Comparison of ENCODE assay signal across 22 mouse cellular contexts in the genomic region with DNA sequence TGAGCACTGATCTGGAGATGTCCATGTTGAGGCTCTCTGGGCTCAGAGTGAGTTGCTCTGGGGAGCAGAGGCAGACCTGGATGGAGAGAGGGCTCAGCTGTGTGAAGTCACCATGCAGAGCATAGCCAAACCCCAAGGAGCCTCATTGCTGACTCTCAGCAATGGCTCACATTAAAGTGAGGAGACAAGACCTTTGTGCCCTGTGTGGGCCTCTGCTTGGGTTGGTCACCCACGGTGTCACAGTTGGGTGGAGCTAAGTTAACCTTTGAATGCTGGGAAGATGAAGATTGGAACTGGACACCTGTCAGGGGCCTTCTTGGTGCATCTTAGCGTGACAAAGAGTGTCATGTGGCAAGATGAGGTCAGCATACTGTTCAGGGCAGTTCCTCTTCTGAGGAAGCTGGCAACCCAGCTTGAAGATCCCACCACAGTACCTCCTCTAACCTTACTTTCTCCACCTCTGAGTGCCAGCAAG. TPM values are rescaled to one million over a fixed set of nuclear protein-coding genes. Genes with fewer than 3 reads are reported as not detected.
DNase-seq lines count a peak whose midpoint lies in the region; ATAC-seq lines count a peak whose summit lies in the region.
"Had no signal": no experiment of that assay in that cellular context is flagged by ENCODE, and none has a peak within 500 bp of the region (broad histone marks: within the 10 kb centered on the region; RNA-seq: fewer than 3 reads in every experiment).

No protein-coding gene starts in this region.

- DNase-seq in A20 (ENCODE audit: low read depth, low spot score): peak; percentile 85
- DNase-seq in neural tube, embryonic 10.5 days (ENCODE audit: extremely low spot score, low spot score): no peak
- no peak for DNase-seq in heart, adult 9 months (ENCODE audit: low spot score in 2 of 2)
- DNase-seq: adrenal gland, postnatal 14 days; cerebellum, adult 8-10 months; gastrocnemius, postnatal 14 days; heart, postnatal 14 days; liver; lung, adult 2 months; lung, postnatal 4 days; thymus, postnatal 4 days had no signal

- H3K27ac ChIP-seq in kidney, embryonic 15.5 days: peak overlapping the region; percentile 38; the same call in 1 of the 2 replicates
- peak overlapping the region; percentile 29 for H3K27ac ChIP-seq in macrophage
- H3K27ac ChIP-seq in heart, embryonic 11.5 days (ENCODE audit: low read depth, low read length): no peak overlapping the region
- H3K27ac ChIP-seq: heart, embryonic 10.5 days; hindbrain, embryonic 13.5 days; midbrain, embryonic 12.5 days had no signal

- H3K79me2 ChIP-seq in macrophage (ENCODE audit: inconsistent target): no peaks in the 10 kb centered on the region

- H3K27me3 ChIP-seq in kidney, embryonic 15.5 days: no peaks in the 10 kb centered on the region
- peaks cover under 1% of the 10 kb centered on the region; the same call in 1 of the 2 replicates for H3K27me3 ChIP-seq in heart, embryonic 11.5 days (ENCODE audit: control insufficient read depth, insufficient read depth, low read length)
- H3K27me3 ChIP-seq: midbrain, embryonic 12.5 days; Patski had no signal

- H3K4me3 ChIP-seq in kidney, embryonic 15.5 days (replicated peaks): no peak overlapping the region
- no peak overlapping the region for H3K4me3 ChIP-seq in macrophage (ENCODE audit: inconsistent target)
- no peak overlapping the region for H3K4me3 ChIP-seq in heart, embryonic 11.5 days (ENCODE audit: low read depth, low read length)
- H3K4me3 ChIP-seq: heart, embryonic 10.5 days; hindbrain, embryonic 13.5 days; midbrain, embryonic 12.5 days had no signal

- no peak overlapping the region for H3K9ac ChIP-seq in kidney, embryonic 15.5 days
- no peak overlapping the region for H3K9ac ChIP-seq in heart, embryonic 11.5 days (ENCODE audit: low read depth, low read length)
- H3K9ac ChIP-seq: hindbrain, embryonic 13.5 days; midbrain, embryonic 12.5 days had no signal

- H3K4me1 ChIP-seq in kidney, embryonic 15.5 days: peaks cover 15% of the 10 kb centered on the region; the same call in 1 of the 2 replicates
- no peaks in the 10 kb centered on the region for H3K4me1 ChIP-seq in heart, embryonic 11.5 days (ENCODE audit: control insufficient read depth, insufficient read depth, low read length)
- H3K4me1 ChIP-seq: heart, embryonic 10.5 days; hindbrain, embryonic 13.5 days; midbrain, embryonic 12.5 days had no signal

- no peaks in the 10 kb centered on the region for H3K36me3 ChIP-seq in kidney, embryonic 15.5 days
- H3K36me3 ChIP-seq in macrophage (ENCODE audit: inconsistent target): no peaks in the 10 kb centered on the region
- no peaks in the 10 kb centered on the region for H3K36me3 ChIP-seq in heart, embryonic 11.5 days (ENCODE audit: control insufficient read depth, insufficient read depth, low read length)
- H3K36me3 ChIP-seq: heart, embryonic 10.5 days; hindbrain, embryonic 13.5 days; midbrain, embryonic 12.5 days had no signal

- 0 out of 2 replicates have a peak, but pooled peaks have one; percentile 32 for ATAC-seq in common myeloid progenitor, adult 5-6 weeks (replicated peaks; ENCODE audit: low read depth, poor library complexity, severe bottlenecking)
- peak; percentile 90 for ATAC-seq in kidney, embryonic 15.5 days (replicated peaks; ENCODE audit: low FRiP score)
- ATAC-seq in heart, embryonic 11.5 days (replicated peaks; ENCODE audit: insufficient number of reproducible peaks, low FRiP score, low TSS enrichment): no peak
- ATAC-seq: activated CD4-positive, CD25-positive, alpha-beta regulatory T cell, adult 4 months; intestine, embryonic 16.5 days; Patski had no signal

- H3K9me3 ChIP-seq in kidney, embryonic 15.5 days (replicated peaks): no peaks in the 10 kb centered on the region
- H3K9me3 ChIP-seq in heart, embryonic 11.5 days (replicated peaks; ENCODE audit: control insufficient read depth, low read length): no peaks in the 10 kb centered on the region
- H3K9me3 ChIP-seq: heart, embryonic 10.5 days; hindbrain, embryonic 13.5 days; midbrain, embryonic 12.5 days had no signal

- WGBS in kidney, embryonic 15.5 days: 47% methylated on average over 2 of the region's 2 CpGs
- WGBS in macrophage (ENCODE audit: missing documents): 51% methylated on average over 2 of the region's 2 CpGs
- 71% methylated on average over 2 of the region's 2 CpGs for WGBS in heart, embryonic 11.5 days (ENCODE audit: insufficient replicate concordance)

- no peak overlapping the region for H3K4me2 ChIP-seq in kidney, embryonic 15.5 days
- no peak overlapping the region for H3K4me2 ChIP-seq in heart, embryonic 11.5 days
- H3K4me2 ChIP-seq: hindbrain, embryonic 13.5 days; midbrain, embryonic 12.5 days had no signal

RNA-seq across cellular contexts. Expression of a gene that starts 16.0 kb away (rescaled TPM):
- 0.69 and 1.2 TPM in 2 replicates for total RNA-seq in common myeloid progenitor, adult 5-6 weeks (2017)
- polyA plus RNA-seq in kidney, embryonic 15.5 days (2015; fragmentation: Nextera tagmentation; extraction: Ambion mirVana): 0.49 and 1.0 TPM in 2 replicates
- total RNA-seq in macrophage (2018; cell fraction: chromatin; rRNA removed): 10 to 100 TPM in 19 of 26 experiments, 1 to 10 TPM in 7; 4.0 to 68.9 (median 17.5) TPM
- total RNA-seq in macrophage (2018; cell fraction: cytosol; rRNA removed): 1 to 10 TPM; 1.8 to 9.4 (median 4.6) TPM
- total RNA-seq in macrophage (2018; cell fraction: nucleus; rRNA removed): 10 to 100 TPM in 24 of 26 experiments, 1 to 10 TPM in 2; 1.8 to 46.9 (median 18.7) TPM
- polyA plus RNA-seq in macrophage (2018): 0.31 to 5.2 TPM (median 1.5 TPM) in 3 replicates
- polyA plus RNA-seq in heart, embryonic 11.5 days (2014; fragmentation: Nextera tagmentation; extraction: Ambion mirVana): 0.19 and 0.35 TPM in 2 replicates
- polyA plus RNA-seq: C2C12 had no signal

RNA-seq across cellular contexts. Expression of a gene that starts 47.0 kb away (rescaled TPM):
- 3.7 and 5.9 TPM in 2 replicates for total RNA-seq in common myeloid progenitor, adult 5-6 weeks (2017)
- polyA plus RNA-seq in kidney, embryonic 15.5 days (2015; fragmentation: Nextera tagmentation; extraction: Ambion mirVana): 18.4 and 18.5 TPM in 2 replicates
- 10 to 100 TPM in 10 of 26 experiments, 1 to 10 TPM in 16; 3.6 to 25.3 (median 8.2) TPM for total RNA-seq in macrophage (2018; cell fraction: chromatin; rRNA removed)
- total RNA-seq in macrophage (2018; cell fraction: cytosol; rRNA removed): 10 to 100 TPM in 11 of 26 experiments, 1 to 10 TPM in 15; 6.2 to 15.5 (median 9.1) TPM
- 10 to 100 TPM in 12 of 26 experiments, 1 to 10 TPM in 14; 4.9 to 18.4 (median 9.6) TPM for total RNA-seq in macrophage (2018; cell fraction: nucleus; rRNA removed)
- polyA plus RNA-seq in macrophage (2018): 4.4 to 7.5 TPM (median 6.5 TPM) in 3 replicates
- 14.3 and 16.3 TPM in 2 replicates for polyA plus RNA-seq in heart, embryonic 11.5 days (2014; fragmentation: Nextera tagmentation; extraction: Ambion mirVana)

RNA-seq across cellular contexts. Expression of a gene that starts 48.7 kb away (rescaled TPM):
- 0.05 TPM in 1 of 2 replicates, not detected in the other for total RNA-seq in common myeloid progenitor, adult 5-6 weeks (2017)
- polyA plus RNA-seq in kidney, embryonic 15.5 days (2015; fragmentation: Nextera tagmentation; extraction: Ambion mirVana): 12.7 and 15.8 TPM in 2 replicates
- total RNA-seq in macrophage (2018; cell fraction: chromatin; rRNA removed): 1 to 10 TPM in 1 of 26 experiments, under 1 TPM in 10, not detected in 15; 0.18 to 1.4 (median 0.43) TPM
- under 1 TPM in 4 of 26 experiments, not detected in 22; 0.03 to 0.24 (median 0.08) TPM for total RNA-seq in macrophage (2018; cell fraction: cytosol; rRNA removed)
- total RNA-seq in macrophage (2018; cell fraction: nucleus; rRNA removed): under 1 TPM in 10 of 26 experiments, not detected in 16; 0.13 to 0.96 (median 0.23) TPM
- not detected in 3 replicates for polyA plus RNA-seq in macrophage (2018)
- 4.5 and 6.3 TPM in 2 replicates for polyA plus RNA-seq in heart, embryonic 11.5 days (2014; fragmentation: Nextera tagmentation; extraction: Ambion mirVana)

RNA-seq across cellular contexts. Expression of a gene that starts 49.3 kb away (rescaled TPM):
- total RNA-seq in common myeloid progenitor, adult 5-6 weeks (2017): 15.5 and 16.5 TPM in 2 replicates
- polyA plus RNA-seq in kidney, embryonic 15.5 days (2015; fragmentation: Nextera tagmentation; extraction: Ambion mirVana): 34.7 and 35.0 TPM in 2 replicates
- 100 to 1,000 TPM in 1 of 26 experiments, 10 to 100 TPM in 25; 42.5 to 110 (median 67.5) TPM for total RNA-seq in macrophage (2018; cell fraction: chromatin; rRNA removed)
- 10 to 100 TPM; 12.7 to 20.3 (median 16.0) TPM for total RNA-seq in macrophage (2018; cell fraction: cytosol; rRNA removed)
- 10 to 100 TPM; 20.5 to 61.0 (median 36.8) TPM for total RNA-seq in macrophage (2018; cell fraction: nucleus; rRNA removed)
- 9.0 to 13.9 TPM (median 12.7 TPM) in 3 replicates for polyA plus RNA-seq in macrophage (2018)
- polyA plus RNA-seq in heart, embryonic 11.5 days (2014; fragmentation: Nextera tagmentation; extraction: Ambion mirVana): 28.8 and 39.1 TPM in 2 replicates
